Mouse (Mus musculus): Measurements from ENCODE around the gene Shld1. TPM values are rescaled to one million over a fixed set of nuclear protein-coding genes. Genes with fewer than 3 reads are reported as not detected.

Gene Shld1
- polyA plus RNA-seq, 1 experiment from 2014 or later: 17.7 TPM

- H3K4me1 ChIP-seq (replicated peaks; ENCODE audit: insufficient read depth, low read length): no peaks in the 10 kb centered on the region
- no peaks in the 10 kb centered on the region for H3K9me3 ChIP-seq (replicated peaks; ENCODE audit: low read length)
- DNase-seq (ENCODE audit: low spot score) (no peak), ATAC-seq (replicated peaks; ENCODE audit: low FRiP score, low read depth) (no peak)
- no peak overlapping the region for H3K4me2 ChIP-seq (ENCODE audit: low read length)
- H3K27me3 ChIP-seq (ENCODE audit: insufficient read depth, low read length): no peaks in the 10 kb centered on the region
- H3K36me3 ChIP-seq (ENCODE audit: insufficient read depth, low read length): no peaks in the 10 kb centered on the region
- no peak for TF ChIP-seq CTCF (IDR thresholded peaks at IDR 0.05; ENCODE audit: low read depth)
- no peak overlapping the region for H3K4me3 ChIP-seq (replicated peaks; ENCODE audit: low read depth, low read length)
- 91% methylated on average over 9 of the region's 9 CpGs for WGBS
- no peak overlapping the region for H3K9ac ChIP-seq (ENCODE audit: low read depth, low read length)
- no peak overlapping the region for H3K27ac ChIP-seq
Measured at GRCm38 (mm10) chr2:132716901-132717536, 30.3 kb downstream of the Shld1 start.

GRCm38 (mm10) chr2:132717537-132717912 lies 30.8 kb downstream of the Shld1 start:
- ATAC-seq (replicated peaks; ENCODE audit: low FRiP score, low read depth): no peak
- 92% methylated on average over 5 of the region's 5 CpGs for WGBS
- Histone ChIP-seq H3K27ac (no peak overlapping the region), H3K4me2 (ENCODE audit: low read length) (no peak overlapping the region), H3K36me3 (ENCODE audit: insufficient read depth, low read length) (no peaks in the 10 kb centered on the region), H3K4me3 (replicated peaks; ENCODE audit: low read depth, low read length) (no peak overlapping the region), H3K9ac (ENCODE audit: low read depth, low read length) (no peak overlapping the region), H3K9me3 (replicated peaks; ENCODE audit: low read length) (no peaks in the 10 kb centered on the region), H3K27me3 (ENCODE audit: insufficient read depth, low read length) (no peaks in the 10 kb centered on the region), H3K4me1 (replicated peaks; ENCODE audit: insufficient read depth, low read length) (no peaks in the 10 kb centered on the region)
- no peak for DNase-seq (ENCODE audit: low spot score)
- no peak for TF ChIP-seq CTCF (IDR thresholded peaks at IDR 0.05; ENCODE audit: low read depth)

- Histone ChIP-seq H3K9me3 (replicated peaks; ENCODE audit: low read length) (no peaks in the 10 kb centered on the region), H3K27ac (no peak overlapping the region), H3K4me3 (replicated peaks; ENCODE audit: low read depth, low read length) (no peak overlapping the region), H3K9ac (ENCODE audit: low read depth, low read length) (no peak overlapping the region), H3K36me3 (ENCODE audit: insufficient read depth, low read length) (no peaks in the 10 kb centered on the region), H3K4me2 (ENCODE audit: low read length) (no peak overlapping the region), H3K4me1 (replicated peaks; ENCODE audit: insufficient read depth, low read length) (no peaks in the 10 kb centered on the region), H3K27me3 (ENCODE audit: insufficient read depth, low read length) (no peaks in the 10 kb centered on the region)
- no peak for TF ChIP-seq CTCF (IDR thresholded peaks at IDR 0.05; ENCODE audit: low read depth)
- WGBS: 56% methylated on average over 9 of the region's 9 CpGs
- no peak for ATAC-seq (replicated peaks; ENCODE audit: low FRiP score, low read depth)
- DNase-seq (ENCODE audit: low spot score): no peak
Measured at GRCm38 (mm10) chr2:132720921-132721566, 34.3 kb downstream of the Shld1 start.

GRCm38 (mm10) chr2:132721844-132722243 lies 35.1 kb downstream of the Shld1 start:
- DNase-seq (ENCODE audit: low spot score): no peak
- 91% methylated on average over 2 of the region's 2 CpGs for WGBS
- Histone ChIP-seq H3K27ac (no peak overlapping the region), H3K4me1 (replicated peaks; ENCODE audit: insufficient read depth, low read length) (no peaks in the 10 kb centered on the region), H3K9ac (ENCODE audit: low read depth, low read length) (no peak overlapping the region), H3K4me3 (replicated peaks; ENCODE audit: low read depth, low read length) (no peak overlapping the region), H3K27me3 (ENCODE audit: insufficient read depth, low read length) (no peaks in the 10 kb centered on the region), H3K4me2 (ENCODE audit: low read length) (no peak overlapping the region), H3K36me3 (ENCODE audit: insufficient read depth, low read length) (no peaks in the 10 kb centered on the region), H3K9me3 (replicated peaks; ENCODE audit: low read length) (no peaks in the 10 kb centered on the region)
- TF ChIP-seq CTCF (IDR thresholded peaks at IDR 0.05; ENCODE audit: low read depth): no peak
- no peak for ATAC-seq (replicated peaks; ENCODE audit: low FRiP score, low read depth)

- no peak overlapping the region for H3K4me3 ChIP-seq (replicated peaks; ENCODE audit: low read depth, low read length)
- TF ChIP-seq CTCF (IDR thresholded peaks at IDR 0.05; ENCODE audit: low read depth): no peak
- no peak overlapping the region for H3K9ac ChIP-seq (ENCODE audit: low read depth, low read length)
- DNase-seq (ENCODE audit: low spot score) (no peak), ATAC-seq (replicated peaks; ENCODE audit: low FRiP score, low read depth) (no peak)
- no peaks in the 10 kb centered on the region for H3K4me1 ChIP-seq (replicated peaks; ENCODE audit: insufficient read depth, low read length)
- no peak overlapping the region for H3K4me2 ChIP-seq (ENCODE audit: low read length)
- no peak overlapping the region for H3K27ac ChIP-seq
- WGBS: 65% methylated on average over 5 of the region's 5 CpGs
- H3K27me3 ChIP-seq (ENCODE audit: insufficient read depth, low read length): no peaks in the 10 kb centered on the region
- no peaks in the 10 kb centered on the region for H3K9me3 ChIP-seq (replicated peaks; ENCODE audit: low read length)
- H3K36me3 ChIP-seq (ENCODE audit: insufficient read depth, low read length): no peaks in the 10 kb centered on the region
Measured at GRCm38 (mm10) chr2:132723958-132724431, 37.3 kb downstream of the Shld1 start.

GRCm38 (mm10) chr2:132724561-132724960 lies 37.8 kb downstream of the Shld1 start:
- H3K9ac ChIP-seq (ENCODE audit: low read depth, low read length): no peak overlapping the region
- TF ChIP-seq CTCF (IDR thresholded peaks at IDR 0.05; ENCODE audit: low read depth): no peak
- no peaks in the 10 kb centered on the region for H3K27me3 ChIP-seq (ENCODE audit: insufficient read depth, low read length)
- H3K9me3 ChIP-seq (replicated peaks; ENCODE audit: low read length): no peaks in the 10 kb centered on the region
- no peak overlapping the region for H3K27ac ChIP-seq
- 85% methylated on average over 7 of the region's 7 CpGs for WGBS
- ATAC-seq (replicated peaks; ENCODE audit: low FRiP score, low read depth) (no peak), DNase-seq (ENCODE audit: low spot score) (no peak)
- H3K4me1 ChIP-seq (replicated peaks; ENCODE audit: insufficient read depth, low read length): no peaks in the 10 kb centered on the region
- no peaks in the 10 kb centered on the region for H3K36me3 ChIP-seq (ENCODE audit: insufficient read depth, low read length)
- no peak overlapping the region for H3K4me2 ChIP-seq (ENCODE audit: low read length)
- no peak overlapping the region for H3K4me3 ChIP-seq (replicated peaks; ENCODE audit: low read depth, low read length)
